Mouse (Mus musculus): ENCODE data around the gene Vmn1r142. TPM values are rescaled to one million over a fixed set of nuclear protein-coding genes. Genes with fewer than 3 reads are reported as not detected.
"Not testable (repeated sequence)": the region's sequence is repeated elsewhere in the genome, so short reads cannot be mapped to it uniquely, and the experiment has no call there.

Vmn1r142 gene
- total RNA-seq (2012; rRNA removed) (not detected in 2 replicates), polyA plus RNA-seq (2012; ENCODE audit: insufficient read depth in 1 of 2, insufficient read length in 2 of 2, low read depth in 1 of 2, low replicate concordance in 2 of 2, missing spikeins in 1 of 2) (not detected)

DNA sequence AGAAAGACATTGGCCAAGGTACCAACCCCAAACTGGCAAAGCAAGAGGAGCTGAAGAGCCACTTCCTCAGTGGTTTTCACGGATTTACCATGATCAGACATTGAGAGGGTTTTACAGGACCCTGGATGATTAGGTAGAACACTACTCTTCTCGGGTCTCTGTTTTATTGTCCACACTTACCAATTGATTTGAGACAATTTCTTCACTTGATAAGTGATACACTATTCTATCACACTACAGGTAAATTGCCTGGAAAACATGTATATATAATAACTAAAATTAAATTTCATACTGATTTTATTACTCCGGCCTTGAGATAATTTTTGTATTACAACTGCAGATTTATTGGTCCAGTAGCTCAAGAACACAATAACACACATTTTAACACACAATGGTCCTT, at the start of gene Vmn1r142:
Gene Vmn1r142, minus strand, starts transcription at position 101 of the 400 bp plus-strand sequence.
- not testable (repeated sequence) for H3K36me3 ChIP-seq (ENCODE audit: control insufficient read depth in 1 of 2, insufficient read depth in 2 of 2, low read length in 2 of 2); DNase-seq (ENCODE audit: low read depth, low spot score); H3K4me1 ChIP-seq (ENCODE audit: control insufficient read depth in 1 of 2, insufficient read depth in 2 of 2, low read length in 2 of 2); H3K9me3 ChIP-seq (replicated peaks; ENCODE audit: insufficient read depth, low read length); H3K27me3 ChIP-seq (ENCODE audit: control insufficient read depth in 1 of 2, insufficient read depth in 2 of 2, low read length in 2 of 2); H3K27ac ChIP-seq (ENCODE audit: control insufficient read depth, low read depth, low read length); H3K9ac ChIP-seq (ENCODE audit: control insufficient read depth, low read depth, low read length, poor library complexity, severe bottlenecking); H3K79me2 ChIP-seq (ENCODE audit: control insufficient read depth, insufficient read depth, low read length, poor library complexity); H3K4me3 ChIP-seq (ENCODE audit: control insufficient read depth in 1 of 2, insufficient read depth in 1 of 2, low read depth in 2 of 2, low read length in 2 of 2)

DNA sequence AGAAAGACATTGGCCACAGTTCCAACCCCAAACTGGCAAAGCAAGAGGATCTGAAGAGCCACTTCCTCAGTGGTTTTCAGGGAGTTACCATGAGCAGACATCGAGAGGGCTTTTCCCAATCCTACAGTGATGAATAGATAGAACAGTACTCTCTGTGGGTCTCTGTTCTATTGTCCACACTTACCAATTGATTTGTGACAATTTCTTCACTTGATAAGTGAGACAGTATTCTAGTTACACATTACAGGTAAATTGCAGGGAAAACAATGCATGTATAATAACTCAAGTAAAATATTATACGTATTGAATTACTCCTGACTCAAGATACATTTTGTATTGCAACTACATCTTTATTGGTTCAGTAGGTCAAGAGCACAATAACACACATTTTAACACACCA, 37.3 kb upstream of the Vmn1r142 start, which contains the start of gene Gm8653:
Gene Gm8653, minus strand, starts transcription at position 101 of the 400 bp plus-strand sequence.
- DNase-seq (ENCODE audit: low read depth, low spot score); H3K27ac ChIP-seq (ENCODE audit: control insufficient read depth, low read depth, low read length); H3K79me2 ChIP-seq (ENCODE audit: control insufficient read depth, insufficient read depth, low read length, poor library complexity); H3K27me3 ChIP-seq (ENCODE audit: control insufficient read depth in 1 of 2, insufficient read depth in 2 of 2, low read length in 2 of 2); H3K4me3 ChIP-seq (ENCODE audit: control insufficient read depth in 1 of 2, insufficient read depth in 1 of 2, low read depth in 2 of 2, low read length in 2 of 2); H3K36me3 ChIP-seq (ENCODE audit: control insufficient read depth in 1 of 2, insufficient read depth in 2 of 2, low read length in 2 of 2); H3K4me1 ChIP-seq (ENCODE audit: control insufficient read depth in 1 of 2, insufficient read depth in 2 of 2, low read length in 2 of 2); H3K9me3 ChIP-seq (replicated peaks; ENCODE audit: insufficient read depth, low read length); H3K9ac ChIP-seq (ENCODE audit: control insufficient read depth, low read depth, low read length, poor library complexity, severe bottlenecking): not testable (repeated sequence)

DNA sequence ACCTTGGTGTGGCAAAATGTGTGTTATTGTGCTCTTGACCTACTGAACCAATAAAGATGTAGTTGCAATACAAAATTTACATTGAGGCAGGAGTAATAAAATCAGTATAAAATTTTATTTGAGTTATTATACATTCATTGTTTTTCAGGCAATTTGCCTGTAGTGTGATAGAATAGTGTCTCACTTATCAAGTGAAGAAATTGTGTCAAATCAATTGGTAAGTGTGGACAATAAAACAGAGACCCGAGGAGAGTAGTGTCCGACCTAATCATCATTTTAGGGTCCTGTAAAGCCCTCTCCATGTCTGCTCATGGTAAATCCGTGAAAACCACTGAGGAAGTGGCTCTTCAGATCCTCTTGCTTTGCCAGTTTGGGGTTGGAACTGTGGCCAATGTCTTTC, 25.2 kb upstream of the Vmn1r142 start, which contains the start of gene Vmn1r143:
Gene Vmn1r143, plus strand, starts transcription at position 301 of the 400 bp plus-strand sequence.
- not testable (repeated sequence) for H3K79me2 ChIP-seq (ENCODE audit: control insufficient read depth, insufficient read depth, low read length, poor library complexity); H3K9me3 ChIP-seq (replicated peaks; ENCODE audit: insufficient read depth, low read length); DNase-seq (ENCODE audit: low read depth, low spot score); H3K27me3 ChIP-seq (ENCODE audit: control insufficient read depth in 1 of 2, insufficient read depth in 2 of 2, low read length in 2 of 2); H3K9ac ChIP-seq (ENCODE audit: control insufficient read depth, low read depth, low read length, poor library complexity, severe bottlenecking); H3K4me1 ChIP-seq (ENCODE audit: control insufficient read depth in 1 of 2, insufficient read depth in 2 of 2, low read length in 2 of 2); H3K27ac ChIP-seq (ENCODE audit: control insufficient read depth, low read depth, low read length); H3K36me3 ChIP-seq (ENCODE audit: control insufficient read depth in 1 of 2, insufficient read depth in 2 of 2, low read length in 2 of 2); H3K4me3 ChIP-seq (ENCODE audit: control insufficient read depth in 1 of 2, insufficient read depth in 1 of 2, low read depth in 2 of 2, low read length in 2 of 2)

DNA sequence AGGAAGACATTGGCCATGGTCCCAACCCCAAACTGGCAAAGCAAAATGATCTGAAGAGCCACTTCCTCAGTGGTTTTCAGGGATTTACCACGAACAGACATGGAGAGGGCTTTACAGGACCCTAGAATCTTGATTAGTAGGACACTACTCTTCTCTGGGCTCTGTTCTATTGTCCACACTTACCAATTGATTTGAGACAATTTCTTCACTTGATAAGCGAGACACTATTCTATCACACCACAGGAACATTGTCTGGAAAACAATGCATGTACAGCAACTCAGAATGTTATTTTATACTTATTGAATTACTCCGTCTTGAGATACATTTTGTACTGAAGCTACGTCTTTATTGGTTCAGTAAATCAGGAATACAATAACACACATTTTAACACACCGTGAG, 29.2 kb downstream of the Vmn1r142 start, which contains the start of gene Gm10666:
Gene Gm10666, minus strand, starts transcription at position 101 of the 400 bp plus-strand sequence.
- H3K27ac ChIP-seq (ENCODE audit: control insufficient read depth, low read depth, low read length); H3K27me3 ChIP-seq (ENCODE audit: control insufficient read depth in 1 of 2, insufficient read depth in 2 of 2, low read length in 2 of 2); H3K9ac ChIP-seq (ENCODE audit: control insufficient read depth, low read depth, low read length, poor library complexity, severe bottlenecking); H3K79me2 ChIP-seq (ENCODE audit: control insufficient read depth, insufficient read depth, low read length, poor library complexity); H3K4me3 ChIP-seq (ENCODE audit: control insufficient read depth in 1 of 2, insufficient read depth in 1 of 2, low read depth in 2 of 2, low read length in 2 of 2); H3K36me3 ChIP-seq (ENCODE audit: control insufficient read depth in 1 of 2, insufficient read depth in 2 of 2, low read length in 2 of 2); H3K9me3 ChIP-seq (replicated peaks; ENCODE audit: insufficient read depth, low read length); H3K4me1 ChIP-seq (ENCODE audit: control insufficient read depth in 1 of 2, insufficient read depth in 2 of 2, low read length in 2 of 2); DNase-seq (ENCODE audit: low read depth, low spot score): not testable (repeated sequence)

DNA sequence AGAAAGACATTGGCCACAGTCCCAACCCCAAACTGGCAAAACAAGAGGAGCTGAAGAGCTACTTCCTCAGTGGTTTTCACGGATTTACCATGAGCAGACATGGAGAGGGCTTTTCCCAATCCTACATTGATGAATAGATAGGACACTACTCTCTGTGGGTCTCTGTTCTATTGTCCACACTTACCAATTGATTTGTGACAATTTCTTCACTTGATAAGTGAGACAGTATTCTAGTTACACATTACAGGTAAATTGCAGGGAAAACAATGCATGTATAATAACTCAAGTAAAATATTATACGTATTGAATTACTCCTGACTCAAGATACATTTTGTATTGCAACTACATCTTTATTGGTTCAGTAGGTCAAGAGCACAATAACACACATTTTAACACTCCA, 45.7 kb downstream of the Vmn1r142 start, which contains the start of gene Gm16451:
Gene Gm16451, minus strand, starts transcription at position 101 of the 400 bp plus-strand sequence.
- not testable (repeated sequence) for H3K36me3 ChIP-seq (ENCODE audit: control insufficient read depth in 1 of 2, insufficient read depth in 2 of 2, low read length in 2 of 2); H3K4me3 ChIP-seq (ENCODE audit: control insufficient read depth in 1 of 2, insufficient read depth in 1 of 2, low read depth in 2 of 2, low read length in 2 of 2); H3K27me3 ChIP-seq (ENCODE audit: control insufficient read depth in 1 of 2, insufficient read depth in 2 of 2, low read length in 2 of 2); H3K4me1 ChIP-seq (ENCODE audit: control insufficient read depth in 1 of 2, insufficient read depth in 2 of 2, low read length in 2 of 2); H3K79me2 ChIP-seq (ENCODE audit: control insufficient read depth, insufficient read depth, low read length, poor library complexity); H3K9me3 ChIP-seq (replicated peaks; ENCODE audit: insufficient read depth, low read length); H3K27ac ChIP-seq (ENCODE audit: control insufficient read depth, low read depth, low read length); H3K9ac ChIP-seq (ENCODE audit: control insufficient read depth, low read depth, low read length, poor library complexity, severe bottlenecking); DNase-seq (ENCODE audit: low read depth, low spot score)

Other genes starting within 250 kb of the Vmn1r142 start
- not detected in 2 replicates for gene Gm5891, start 242.7 kb downstream of the Vmn1r142 start, total RNA-seq (2012; rRNA removed)
- not detected for gene Gm5891, start 242.7 kb downstream of the Vmn1r142 start, polyA plus RNA-seq (2012; ENCODE audit: insufficient read depth in 1 of 2, insufficient read length in 2 of 2, low read depth in 1 of 2, low replicate concordance in 2 of 2, missing spikeins in 1 of 2)
- gene Vmn1r137, start 169.4 kb downstream of the Vmn1r142 start, total RNA-seq (2012; rRNA removed), result not detected in 2 replicates
- gene Vmn1r137, start 169.4 kb downstream of the Vmn1r142 start, polyA plus RNA-seq (2012; ENCODE audit: insufficient read depth in 1 of 2, insufficient read length in 2 of 2, low read depth in 1 of 2, low replicate concordance in 2 of 2, missing spikeins in 1 of 2), result not detected
- not detected in 2 replicates for gene Vmn1r138, start 135.1 kb downstream of the Vmn1r142 start, total RNA-seq (2012; rRNA removed)
- gene Vmn1r138, start 135.1 kb downstream of the Vmn1r142 start, polyA plus RNA-seq (2012; ENCODE audit: insufficient read depth in 1 of 2, insufficient read length in 2 of 2, low read depth in 1 of 2, low replicate concordance in 2 of 2, missing spikeins in 1 of 2), result not detected
- gene Gm6176, start 107.7 kb downstream of the Vmn1r142 start, total RNA-seq (2012; rRNA removed), result not detected in 2 replicates
- not detected for gene Gm6176, start 107.7 kb downstream of the Vmn1r142 start, polyA plus RNA-seq (2012; ENCODE audit: insufficient read depth in 1 of 2, insufficient read length in 2 of 2, low read depth in 1 of 2, low replicate concordance in 2 of 2, missing spikeins in 1 of 2)
- not detected in 2 replicates for gene Vmn1r139, start 95.0 kb downstream of the Vmn1r142 start, total RNA-seq (2012; rRNA removed)
- gene Vmn1r139, start 95.0 kb downstream of the Vmn1r142 start, polyA plus RNA-seq (2012; ENCODE audit: insufficient read depth in 1 of 2, insufficient read length in 2 of 2, low read depth in 1 of 2, low replicate concordance in 2 of 2, missing spikeins in 1 of 2), result not detected
- not detected in 2 replicates for gene Gm16451, start 45.8 kb downstream of the Vmn1r142 start, total RNA-seq (2012; rRNA removed)
- not detected for gene Gm16451, start 45.8 kb downstream of the Vmn1r142 start, polyA plus RNA-seq (2012; ENCODE audit: insufficient read depth in 1 of 2, insufficient read length in 2 of 2, low read depth in 1 of 2, low replicate concordance in 2 of 2, missing spikeins in 1 of 2)
- not detected in 2 replicates for gene Gm10666, start 29.3 kb downstream of the Vmn1r142 start, total RNA-seq (2012; rRNA removed)
- gene Gm10666, start 29.3 kb downstream of the Vmn1r142 start, polyA plus RNA-seq (2012; ENCODE audit: insufficient read depth in 1 of 2, insufficient read length in 2 of 2, low read depth in 1 of 2, low replicate concordance in 2 of 2, missing spikeins in 1 of 2), result not detected
- not detected in 2 replicates for gene Vmn1r143, start 25.3 kb upstream of the Vmn1r142 start, total RNA-seq (2012; rRNA removed)
- gene Vmn1r143, start 25.3 kb upstream of the Vmn1r142 start, polyA plus RNA-seq (2012; ENCODE audit: insufficient read depth in 1 of 2, insufficient read length in 2 of 2, low read depth in 1 of 2, low replicate concordance in 2 of 2, missing spikeins in 1 of 2), result not detected
- not detected in 2 replicates for gene Gm8653, start 37.2 kb upstream of the Vmn1r142 start, total RNA-seq (2012; rRNA removed)
- gene Gm8653, start 37.2 kb upstream of the Vmn1r142 start, polyA plus RNA-seq (2012; ENCODE audit: insufficient read depth in 1 of 2, insufficient read length in 2 of 2, low read depth in 1 of 2, low replicate concordance in 2 of 2, missing spikeins in 1 of 2), result not detected
- not detected in 2 replicates for gene Gm8453, start 65.4 kb upstream of the Vmn1r142 start, total RNA-seq (2012; rRNA removed)
- gene Gm8453, start 65.4 kb upstream of the Vmn1r142 start, polyA plus RNA-seq (2012; ENCODE audit: insufficient read depth in 1 of 2, insufficient read length in 2 of 2, low read depth in 1 of 2, low replicate concordance in 2 of 2, missing spikeins in 1 of 2), result not detected
- gene Gm4187, start 165.7 kb upstream of the Vmn1r142 start, total RNA-seq (2012; rRNA removed), result not detected in 2 replicates
- not detected for gene Gm4187, start 165.7 kb upstream of the Vmn1r142 start, polyA plus RNA-seq (2012; ENCODE audit: insufficient read depth in 1 of 2, insufficient read length in 2 of 2, low read depth in 1 of 2, low replicate concordance in 2 of 2, missing spikeins in 1 of 2)
- gene Gm8660, start 207.0 kb upstream of the Vmn1r142 start, total RNA-seq (2012; rRNA removed), result not detected in 2 replicates
- gene Gm8660, start 207.0 kb upstream of the Vmn1r142 start, polyA plus RNA-seq (2012; ENCODE audit: insufficient read depth in 1 of 2, insufficient read length in 2 of 2, low read depth in 1 of 2, low replicate concordance in 2 of 2, missing spikeins in 1 of 2), result not detected
- gene Vmn1r148, start 249.5 kb upstream of the Vmn1r142 start, total RNA-seq (2012; rRNA removed), result not detected in 2 replicates
- gene Vmn1r148, start 249.5 kb upstream of the Vmn1r142 start, polyA plus RNA-seq (2012; ENCODE audit: insufficient read depth in 1 of 2, insufficient read length in 2 of 2, low read depth in 1 of 2, low replicate concordance in 2 of 2, missing spikeins in 1 of 2), result not detected